Mouse (Mus musculus) CD4-positive, CD25-positive, alpha-beta regulatory T cell, adult 9 weeks (primary cell): ENCODE measurements around the gene Olfr846. TPM values are rescaled to one million over a fixed set of nuclear protein-coding genes. Genes with fewer than 3 reads are reported as not detected.

Source experiments
- polyA plus RNA-seq: library from polyadenylated mRNA; unstranded; fragments of 100-300 nt; shearing (Covaris generic); gene quantifications from one replicate; pipeline ENCODE4 v1.2.1, GENCODE M21; 2017

Gene Olfr846
- polyA plus RNA-seq: not detected

GRCm38 (mm10) chr9:19363905-19364304, at the start of gene Olfr846:
Gene Olfr846 (minus strand): TSS chr9:19364005.

GRCm38 (mm10) chr9:19378569-19378968, 14.8 kb upstream of the Olfr846 start, which contains the start of gene Olfr847:
Gene Olfr847 (minus strand): TSS chr9:19378669.

GRCm38 (mm10) chr9:19336157-19336556, 27.6 kb downstream of the Olfr846 start, which contains the start of gene Olfr845:
Gene Olfr845 (plus strand): TSS chr9:19336457.

GRCm38 (mm10) chr9:19316047-19316446, 47.8 kb downstream of the Olfr846 start, which contains the start of gene Olfr844:
Gene Olfr844 (plus strand): TSS chr9:19316347.

Other genes starting within 250 kb of the Olfr846 start
- not detected for gene Olfr836, start 243.6 kb downstream of the Olfr846 start, polyA plus RNA-seq
- not detected for gene Olfr837, start 227.7 kb downstream of the Olfr846 start, polyA plus RNA-seq
- gene Olfr839-ps1, start 186.7 kb downstream of the Olfr846 start, polyA plus RNA-seq: 0.04 TPM
- gene Olfr843, start 112.0 kb downstream of the Olfr846 start, polyA plus RNA-seq: not detected
- gene Olfr844, start 47.7 kb downstream of the Olfr846 start, polyA plus RNA-seq: not detected
- not detected for gene Olfr845, start 27.5 kb downstream of the Olfr846 start, polyA plus RNA-seq
- not detected for gene Olfr847, start 14.7 kb upstream of the Olfr846 start, polyA plus RNA-seq
- not detected for gene Olfr849, start 76.3 kb upstream of the Olfr846 start, polyA plus RNA-seq
- gene Olfr850, start 114.2 kb upstream of the Olfr846 start, polyA plus RNA-seq: not detected
- gene Olfr851, start 129.3 kb upstream of the Olfr846 start, polyA plus RNA-seq: not detected
- not detected for gene Olfr853, start 177.1 kb upstream of the Olfr846 start, polyA plus RNA-seq
- gene Olfr854, start 203.4 kb upstream of the Olfr846 start, polyA plus RNA-seq: not detected
- gene Olfr855, start 218.6 kb upstream of the Olfr846 start, polyA plus RNA-seq: not detected